Mouse (Mus musculus) thymus, adult 18-20 months (tissue): ENCODE results near the gene Acox2.

Experiments used
- DNase-seq, 2 experiments: peaks; one replicate each; pipeline ENCODE4 v3.0.0; 2022; ENCODE audit warnings: mixed read lengths in 2 of 2

Gene Acox2

GRCm38 (mm10) chr14:8209896-8210295 lies 49.3 kb downstream of the Acox2 start:
- no peak for DNase-seq

- no peak for DNase-seq
Observed at GRCm38 (mm10) chr14:8208876-8209275, 50.3 kb downstream of the Acox2 start.

- no peak for DNase-seq
Observed at GRCm38 (mm10) chr14:8207543-8207942, 51.6 kb downstream of the Acox2 start.

- no peak for DNase-seq
Observed at GRCm38 (mm10) chr14:8207105-8207504, 52.0 kb downstream of the Acox2 start.

GRCm38 (mm10) chr14:8206179-8206910 lies 52.8 kb downstream of the Acox2 start:
- DNase-seq: no peak

GRCm38 (mm10) chr14:8201715-8202114 lies 57.4 kb downstream of the Acox2 start:
- DNase-seq: no peak

- DNase-seq: no peak
Observed at GRCm38 (mm10) chr14:8200769-8201168, 58.4 kb downstream of the Acox2 start.

GRCm38 (mm10) chr14:8192727-8193126 lies 66.4 kb downstream of the Acox2 start:
- DNase-seq: no peak

- no peak for DNase-seq
Observed at GRCm38 (mm10) chr14:8191331-8191965, 67.7 kb downstream of the Acox2 start.

- DNase-seq: no peak
Observed at GRCm38 (mm10) chr14:8190556-8190955, 68.6 kb downstream of the Acox2 start.

GRCm38 (mm10) chr14:8186278-8187045 lies 72.7 kb downstream of the Acox2 start:
- DNase-seq: no peak

- no peak for DNase-seq
Observed at GRCm38 (mm10) chr14:8183330-8183729, 75.8 kb downstream of the Acox2 start.

GRCm38 (mm10) chr14:8180371-8181035 lies 78.7 kb downstream of the Acox2 start:
- DNase-seq: no peak

GRCm38 (mm10) chr14:8176251-8176650 lies 82.9 kb downstream of the Acox2 start:
- no peak for DNase-seq
